Mouse (Mus musculus) C2C12 (cell line): ENCODE data around the gene Aagab.

Experiments used
- MAX ChIP-seq: IDR thresholded peaks from one replicate; pipeline ENCODE4 v1.6.1; 2011; ENCODE audit warnings: mild to moderate bottlenecking, control low read depth
- USF1 ChIP-seq: IDR thresholded peaks from one replicate; pipeline ENCODE4 v1.6.1; 2011; ENCODE audit warnings: low read depth, mild to moderate bottlenecking, control low read depth, moderate library complexity

DNA sequence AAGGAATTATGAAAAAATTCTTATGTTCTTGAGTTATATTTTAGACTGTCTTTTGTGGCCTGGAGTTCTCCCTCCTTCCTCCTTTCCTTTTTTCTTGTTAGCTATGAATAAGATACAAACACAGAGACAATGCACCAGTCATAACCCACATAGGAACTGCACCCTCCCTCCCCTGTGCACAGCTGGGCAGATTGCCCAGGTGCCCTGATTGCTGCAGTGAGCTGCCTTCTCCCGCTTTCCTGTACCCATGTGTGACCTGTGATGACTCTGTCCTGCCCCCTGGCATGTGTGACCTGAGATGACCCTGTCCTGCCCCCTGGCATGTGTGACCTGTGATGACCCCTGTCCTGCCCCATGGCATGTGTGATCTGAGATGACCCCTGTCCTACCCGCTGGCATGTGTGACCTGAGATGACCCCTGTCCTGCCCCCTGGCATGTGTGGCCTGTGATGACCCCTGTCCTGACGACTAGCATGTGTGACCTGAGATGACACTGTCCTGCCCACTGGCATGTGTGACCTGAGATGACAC lies 46.9 kb upstream of the Aagab start:
- TF ChIP-seq USF1 (no peak), MAX (no peak)
